Mouse (Mus musculus) spleen, adult 2 months (tissue): ENCODE data around the gene Disp3.

ENCODE experiments used
- CTCF ChIP-seq: fragments of 200-500 bp; IDR thresholded peaks from 2 replicates; pipeline ENCODE4 v1.5.1; 2011; ENCODE audit warnings: mild to moderate bottlenecking, inconsistent platforms; ENCODE audit not compliant: insufficient read depth, insufficient read length, insufficient replicate concordance; ENCODE audit errors: extremely low read depth
- POLR2A ChIP-seq: fragments of 200-500 bp; IDR thresholded peaks from 2 replicates; pipeline ENCODE4 v1.6.1; 2011; ENCODE audit warnings: low read depth, low read length, inconsistent platforms

GRCm38 (mm10) chr4:148274671-148275070 is 13.1 kb downstream of the Disp3 start:
- TF ChIP-seq CTCF (no peak), POLR2A (no peak)
